Mouse (Mus musculus) macrophage (primary cell): Measurements from ENCODE around the gene Gnai2. TPM values are rescaled to one million over a fixed set of nuclear protein-coding genes. Genes with fewer than 3 reads are reported as not detected.
"Not testable (repeated sequence)": the region's sequence is repeated elsewhere in the genome, so short reads cannot be mapped to it uniquely, and the experiment has no call there.

Experiments
- H3K27ac ChIP-seq: fragments of 350-480 bp; formaldehyde crosslinking; 2 replicates; pipeline ENCODE4 v1.9.0; 2021
- H3K36me3 ChIP-seq: fragments of 350-480 bp; formaldehyde crosslinking; 2 replicates; pipeline ENCODE4 v1.9.0; 2021; ENCODE audit errors: inconsistent target
- H3K4me3 ChIP-seq: fragments of 350-480 bp; formaldehyde crosslinking; 2 replicates; pipeline ENCODE4 v1.9.0; 2021; ENCODE audit errors: inconsistent target
- H3K79me2 ChIP-seq: fragments of 350-480 bp; formaldehyde crosslinking; 2 replicates; pipeline ENCODE4 v1.9.0; 2021; ENCODE audit errors: inconsistent target
- WGBS: methylation state at CpG from one replicate; pipeline ENCODE4 v1.1.7; 2026; ENCODE audit warnings: inconsistent platforms; ENCODE audit not compliant: missing documents; 5-methylcytosine and 5-hydroxymethylcytosine counted together
- polyA plus RNA-seq: library from polyadenylated mRNA; stranded (reverse); fragments of 250-400 nt; gene quantifications from 3 replicates; pipeline ENCODE4 v1.2.4, GENCODE M21; 2018; ENCODE audit warnings: inconsistent platforms
- total RNA-seq, 78 experiments: library from RNA; depleted of rRNA; stranded (reverse); fragments of 250-400 nt; gene quantifications; 1 replicate in 9 of 78; 2 replicates in 24 of 78; 3 replicates in 43 of 78; 4 replicates in 2 of 78; pipeline ENCODE4 v1.2.4; 2018; ENCODE audit warnings: inconsistent platforms in 56 of 78

The Gnai2 gene
- 100 to 1,000 TPM in 23 of 26 experiments, 10 to 100 TPM in 3; 71.0 to 453 (median 221) TPM for total RNA-seq (2018; cell fraction: chromatin; rRNA removed)
- total RNA-seq (2018; cell fraction: cytosol; rRNA removed) = 100 to 1,000 TPM; 541 to 697 (median 633) TPM
- 100 to 1,000 TPM; 118 to 431 (median 271) TPM for total RNA-seq (2018; cell fraction: nucleus; rRNA removed)
- 624 to 802 TPM (median 682 TPM) in 3 replicates for polyA plus RNA-seq

DNA sequence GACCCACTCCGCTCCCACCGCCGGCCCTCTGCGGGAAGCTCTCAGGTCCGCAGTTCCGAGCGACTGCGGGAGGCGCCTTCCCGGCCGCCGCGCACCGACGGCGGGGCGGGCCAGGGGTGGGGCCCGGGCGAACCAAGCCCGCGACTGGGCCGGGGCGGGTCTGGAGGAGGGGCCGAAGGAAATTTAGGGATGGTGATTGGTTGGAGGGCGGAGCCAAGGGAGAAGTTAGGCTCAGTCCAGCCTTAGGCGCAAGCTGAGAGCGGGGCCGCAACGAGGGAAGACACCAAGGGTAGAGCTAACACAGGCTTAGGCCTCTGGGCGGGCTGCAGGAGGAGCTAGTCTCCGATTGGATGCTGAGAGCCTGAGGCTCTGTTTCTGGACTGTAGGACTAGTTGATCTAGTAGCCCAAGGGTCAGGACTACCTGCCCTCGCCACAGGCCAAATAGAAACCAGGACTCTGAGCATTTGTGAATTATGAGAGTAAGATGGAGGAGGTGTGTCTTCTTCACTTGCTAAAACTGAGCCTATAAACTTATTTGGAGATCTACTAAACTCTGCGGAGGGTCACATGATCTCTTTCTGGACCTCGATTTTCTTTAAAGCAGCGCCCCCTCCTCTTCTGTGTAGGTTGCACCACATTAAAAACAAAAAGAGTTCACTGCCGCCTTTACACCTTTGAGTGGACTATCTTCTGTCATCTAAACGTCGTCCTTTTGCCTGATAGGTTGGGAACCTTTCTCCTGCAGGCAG lies at the start of gene Gnai2:
Gnai2 (minus strand) TSS at position 89 of the 750 bp plus-strand sequence.
- Histone ChIP-seq H3K4me3 (peak within 1 kb of the TSS; percentile 99), H3K27ac (peak within 1 kb of the TSS; percentile 95), H3K36me3 (no peaks in the 10 kb centered on the region), H3K79me2 (peaks cover 46% of the 10 kb centered on the region)
- WGBS = 8% methylated on average over 14 of the region's 38 CpGs

DNA sequence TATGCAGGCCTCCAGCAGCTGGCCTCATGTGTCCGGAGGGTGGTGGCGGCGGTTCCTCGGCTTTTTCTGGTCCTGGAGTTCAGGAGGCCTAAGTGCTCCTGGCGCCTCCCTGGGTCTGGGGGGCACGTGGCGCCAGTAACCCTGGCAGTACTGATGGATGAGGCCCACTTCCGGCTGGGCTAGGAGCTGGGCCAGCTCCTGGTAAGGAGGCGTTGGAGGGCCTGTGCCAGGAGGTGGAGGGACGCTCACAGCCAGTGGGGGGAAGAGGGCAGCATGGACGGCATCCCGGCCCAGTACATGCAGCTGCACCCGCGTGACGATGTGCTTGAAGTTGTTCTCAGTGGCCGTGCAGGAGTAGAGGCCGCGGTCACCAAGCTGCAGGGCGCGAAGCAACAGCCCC lies 47.2 kb upstream of the Gnai2 start:
- Histone ChIP-seq H3K79me2 (no peaks in the 10 kb centered on the region), H3K4me3 (no peak overlapping the region), H3K27ac (no peak overlapping the region), H3K36me3 (no peaks in the 10 kb centered on the region)
- WGBS = 90% methylated on average over 20 of the region's 20 CpGs

DNA sequence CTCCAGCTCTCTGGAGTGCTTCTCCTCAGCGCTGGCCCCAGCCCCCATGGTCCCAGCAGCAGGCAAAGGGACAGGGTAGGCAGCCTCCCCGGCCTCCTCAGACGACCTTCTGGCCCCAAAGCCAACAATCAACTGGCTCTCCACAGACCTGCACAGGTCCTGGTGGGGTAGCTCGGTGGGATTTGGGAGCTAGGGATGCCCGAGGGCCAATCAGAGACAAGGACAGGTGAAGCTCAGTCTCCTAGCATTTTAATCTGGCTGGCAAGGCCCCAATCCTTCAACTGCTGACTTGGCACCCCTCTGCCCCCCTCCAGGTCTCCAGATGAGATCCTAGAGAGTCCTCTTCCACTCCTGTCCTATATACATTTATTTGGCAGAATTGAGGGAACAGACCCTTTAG lies 44.3 kb upstream of the Gnai2 start, which contains the start of gene Gnat1:
Gnat1 (minus strand) TSS at position 212 of the 400 bp plus-strand sequence.
- H3K27ac ChIP-seq = no peak within 1 kb of the TSS
- no peaks in the 10 kb centered on the region for H3K79me2 ChIP-seq
- no peak within 1 kb of the TSS for H3K4me3 ChIP-seq
- WGBS = 74% methylated on average over 5 of the region's 5 CpGs
- H3K36me3 ChIP-seq = no peaks in the 10 kb centered on the region

DNA sequence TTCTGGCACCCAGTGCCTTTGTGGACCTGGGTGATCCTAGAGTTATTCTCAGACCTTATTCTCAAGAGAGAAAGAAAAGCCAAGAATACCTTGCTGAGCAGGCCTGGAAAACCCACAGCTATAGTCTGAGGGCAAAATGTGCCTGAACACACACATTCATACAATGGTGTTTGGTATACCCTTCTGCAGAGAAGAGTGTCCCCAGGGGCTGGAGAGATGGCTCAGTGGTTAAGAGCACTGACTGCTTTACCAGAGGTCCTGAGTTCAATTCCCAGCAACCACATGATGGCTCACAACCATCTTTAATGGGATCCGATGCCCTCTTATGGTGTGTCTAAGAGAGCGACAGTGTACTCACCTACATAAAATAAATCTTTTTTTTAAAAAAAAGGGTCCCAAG lies 43.7 kb upstream of the Gnai2 start:
- Histone ChIP-seq H3K79me2 (no peaks in the 10 kb centered on the region), H3K27ac (no peak overlapping the region), H3K36me3 (no peaks in the 10 kb centered on the region), H3K4me3 (no peak overlapping the region)
- 100% methylated on average over 2 of the region's 2 CpGs for WGBS

DNA sequence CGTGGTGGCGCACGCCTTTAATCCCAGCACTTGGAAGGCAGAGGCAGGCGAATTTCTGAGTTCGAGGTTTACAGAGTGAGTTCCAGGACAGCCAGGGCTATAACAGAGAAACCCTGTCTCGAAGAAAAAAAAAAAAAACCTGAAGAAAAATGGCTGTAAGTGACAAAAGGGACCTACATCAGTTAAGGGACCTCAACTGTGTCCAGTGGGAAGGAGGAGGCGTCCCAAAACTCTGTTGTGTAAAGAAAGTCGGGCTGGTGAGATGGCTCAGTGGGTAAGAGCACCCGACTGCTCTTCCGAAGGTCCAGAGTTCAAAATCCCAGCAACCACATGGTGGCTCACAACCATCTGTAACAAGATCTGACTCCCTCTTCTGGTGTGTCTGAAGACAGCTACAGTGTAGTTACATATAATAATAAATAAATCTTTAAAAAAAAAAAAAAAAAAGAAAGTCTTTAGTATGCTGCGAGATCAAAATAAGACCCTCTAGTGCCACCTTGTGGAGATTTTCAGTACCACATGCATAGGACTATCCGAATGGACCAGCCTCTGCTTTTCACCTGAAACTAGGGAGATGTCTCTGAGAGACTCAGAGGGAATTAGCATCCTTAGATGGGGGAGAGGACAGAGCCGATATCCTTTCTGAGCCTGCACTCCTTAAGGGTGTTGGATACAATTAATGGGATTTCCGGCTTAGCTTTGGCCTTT lies 42.8 kb upstream of the Gnai2 start:
- H3K79me2 ChIP-seq, H3K4me3 ChIP-seq, H3K36me3 ChIP-seq, H3K27ac ChIP-seq: not testable (repeated sequence)
- WGBS = 40% methylated on average over 12 of the region's 14 CpGs

DNA sequence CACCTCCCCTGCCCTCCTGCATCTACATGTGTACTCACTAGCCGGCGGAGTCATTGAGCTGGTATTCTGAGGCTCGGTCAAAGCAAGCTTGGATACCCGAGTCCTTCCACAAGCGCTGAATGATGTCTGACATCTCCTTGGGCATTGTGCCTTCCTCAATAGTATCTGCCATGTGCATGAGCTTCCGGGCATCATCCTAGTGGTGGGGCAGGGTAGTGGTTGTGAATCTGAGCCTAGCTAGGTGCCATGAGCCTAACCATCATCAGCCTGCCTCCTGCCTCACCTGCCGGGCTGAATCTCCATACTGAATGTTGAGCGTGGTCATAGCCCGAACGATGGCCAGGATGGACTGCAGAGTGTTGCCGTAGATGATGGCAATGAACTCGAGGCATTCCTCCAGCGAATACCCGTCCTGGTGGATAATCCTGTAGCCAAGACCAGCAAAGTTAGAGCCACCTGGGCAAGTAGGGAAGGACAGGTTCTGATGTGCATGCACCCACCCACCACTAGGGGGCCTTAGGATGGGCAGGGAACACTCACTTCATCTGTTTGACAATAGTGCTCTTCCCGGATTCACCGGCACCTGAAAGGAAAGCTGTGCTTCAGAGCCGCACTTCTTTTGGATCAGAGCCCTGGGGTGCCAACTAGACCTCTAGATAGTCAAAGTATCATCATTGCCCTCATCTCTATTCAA lies 42.1 kb upstream of the Gnai2 start:
- WGBS = 26% methylated on average over 17 of the region's 17 CpGs
- no peak overlapping the region for H3K27ac ChIP-seq
- H3K36me3 ChIP-seq = no peaks in the 10 kb centered on the region
- no peak overlapping the region for H3K4me3 ChIP-seq
- H3K79me2 ChIP-seq = no peaks in the 10 kb centered on the region

DNA sequence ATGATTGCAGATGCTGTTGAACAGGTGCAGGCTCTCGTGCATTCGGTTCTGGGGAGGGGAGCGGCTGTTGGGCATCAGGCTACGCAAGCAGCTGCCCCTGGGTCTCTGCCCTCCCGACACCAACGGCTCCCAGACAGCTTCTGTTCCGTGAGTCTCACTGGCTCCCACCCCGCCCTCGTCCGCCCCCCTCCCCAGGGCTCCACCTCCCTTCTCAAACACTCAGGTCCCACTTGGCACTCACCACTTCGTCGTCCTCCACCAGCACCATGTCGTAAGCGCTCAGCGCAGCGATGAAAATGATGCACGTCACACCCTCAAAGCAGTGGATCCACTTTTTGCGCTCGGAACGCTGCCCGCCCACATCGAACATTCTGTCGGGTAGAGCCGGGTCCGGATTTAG lies 41.1 kb upstream of the Gnai2 start:
- Histone ChIP-seq H3K79me2 (no peaks in the 10 kb centered on the region), H3K36me3 (no peaks in the 10 kb centered on the region), H3K27ac (no peak overlapping the region), H3K4me3 (no peak overlapping the region)
- WGBS = 6% methylated on average over 24 of the region's 25 CpGs

DNA sequence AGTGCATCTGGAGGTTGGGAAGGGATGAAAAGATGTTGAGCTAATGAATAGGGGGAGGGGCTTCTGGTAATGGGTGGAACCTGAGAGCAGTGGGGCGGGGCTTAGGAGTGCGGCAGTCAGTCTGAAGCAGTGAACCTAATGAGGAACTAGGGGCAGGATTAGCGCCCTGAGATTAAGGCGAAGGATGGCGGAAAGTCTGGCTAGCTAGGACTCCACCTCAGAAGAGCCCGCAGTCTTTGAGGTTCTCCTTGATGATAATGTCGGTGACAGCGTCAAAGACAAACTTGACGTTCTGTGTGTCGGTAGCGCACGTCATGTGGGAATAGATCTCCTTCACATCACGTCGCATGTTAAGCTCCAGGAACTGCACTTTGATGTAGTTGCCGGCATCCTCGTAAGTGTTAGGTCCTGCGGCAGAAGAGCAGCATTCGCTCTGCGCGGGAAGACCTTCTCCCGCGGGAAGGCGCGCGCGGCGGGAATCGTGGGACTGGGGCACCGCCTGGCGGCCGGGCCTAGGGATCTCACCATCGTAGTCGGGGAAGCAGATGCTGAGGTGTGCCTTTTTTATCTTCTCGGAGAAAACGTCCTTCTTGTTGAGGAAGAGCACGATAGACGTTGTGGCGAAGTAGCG lies 40.6 kb upstream of the Gnai2 start:
- no peak overlapping the region for H3K4me3 ChIP-seq
- H3K79me2 ChIP-seq = no peaks in the 10 kb centered on the region
- WGBS = under 1% methylated on average over 39 of the region's 39 CpGs
- H3K36me3 ChIP-seq = no peaks in the 10 kb centered on the region
- H3K27ac ChIP-seq = no peak overlapping the region

DNA sequence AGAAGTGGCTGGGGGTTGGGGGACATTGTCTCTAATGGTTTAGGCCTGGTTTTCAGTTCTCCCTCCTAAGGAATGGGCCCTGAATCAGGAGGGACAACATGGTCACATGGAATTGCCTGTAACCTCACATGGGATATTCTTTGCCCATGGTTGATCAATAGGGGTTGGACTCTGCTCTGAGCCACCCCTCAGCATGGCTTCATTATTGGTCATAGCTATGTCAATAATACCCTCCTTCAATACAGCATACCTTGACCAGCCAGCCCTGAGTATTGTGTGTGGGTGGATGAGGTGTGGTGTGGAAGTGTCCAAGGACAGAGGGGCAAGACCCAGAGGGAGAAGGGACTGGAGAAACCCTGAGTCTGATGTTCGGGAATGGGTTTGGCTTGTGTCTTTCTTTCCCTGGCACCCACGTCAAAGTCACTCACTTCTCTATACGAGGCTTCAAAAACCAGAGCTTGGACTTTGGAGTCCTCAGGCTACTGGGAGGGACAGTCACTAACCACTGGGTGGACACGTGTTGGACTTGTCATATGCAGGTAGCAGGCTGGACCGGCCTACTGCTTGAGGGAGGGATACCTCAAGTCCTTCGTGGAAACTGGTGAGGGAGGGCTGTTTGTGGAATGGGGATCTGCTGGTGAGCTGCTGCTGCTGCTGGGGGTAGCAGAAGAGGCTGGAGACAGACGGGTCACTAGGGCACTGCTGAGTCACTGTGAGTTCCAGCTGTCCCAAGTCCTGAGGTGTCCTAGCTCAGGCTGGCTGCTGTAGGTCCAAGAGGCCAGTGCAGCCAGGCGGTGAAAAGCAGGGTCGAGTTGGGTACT lies 39.7 kb upstream of the Gnai2 start:
- H3K36me3 ChIP-seq = no peaks in the 10 kb centered on the region
- H3K4me3 ChIP-seq = no peak overlapping the region
- H3K79me2 ChIP-seq = no peaks in the 10 kb centered on the region
- 85% methylated on average over 9 of the region's 9 CpGs for WGBS
- no peak overlapping the region for H3K27ac ChIP-seq

DNA sequence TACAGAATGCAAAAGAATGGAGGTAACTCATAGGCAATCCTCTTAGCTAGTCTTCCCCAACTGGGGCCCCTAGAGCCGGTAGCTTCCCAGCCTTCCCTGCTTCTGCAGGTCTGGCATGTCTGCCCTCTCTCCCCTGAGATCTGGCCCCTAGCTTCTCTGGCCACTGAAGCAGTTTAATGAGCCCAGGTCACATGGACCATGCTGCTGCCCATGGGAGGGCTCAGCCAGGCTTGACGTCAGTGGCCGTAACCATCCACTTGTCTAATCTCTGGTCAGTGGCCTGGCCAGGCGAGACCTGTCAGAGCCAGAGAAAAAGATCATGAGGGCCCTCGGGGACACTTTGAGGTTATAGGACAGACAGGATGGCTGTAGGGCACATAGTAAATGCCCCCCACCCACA lies 35.1 kb upstream of the Gnai2 start:
- no peaks in the 10 kb centered on the region for H3K79me2 ChIP-seq
- no peaks in the 10 kb centered on the region for H3K36me3 ChIP-seq
- WGBS = 93% methylated on average over 5 of the region's 5 CpGs
- H3K4me3 ChIP-seq = no peak overlapping the region
- H3K27ac ChIP-seq = no peak overlapping the region

DNA sequence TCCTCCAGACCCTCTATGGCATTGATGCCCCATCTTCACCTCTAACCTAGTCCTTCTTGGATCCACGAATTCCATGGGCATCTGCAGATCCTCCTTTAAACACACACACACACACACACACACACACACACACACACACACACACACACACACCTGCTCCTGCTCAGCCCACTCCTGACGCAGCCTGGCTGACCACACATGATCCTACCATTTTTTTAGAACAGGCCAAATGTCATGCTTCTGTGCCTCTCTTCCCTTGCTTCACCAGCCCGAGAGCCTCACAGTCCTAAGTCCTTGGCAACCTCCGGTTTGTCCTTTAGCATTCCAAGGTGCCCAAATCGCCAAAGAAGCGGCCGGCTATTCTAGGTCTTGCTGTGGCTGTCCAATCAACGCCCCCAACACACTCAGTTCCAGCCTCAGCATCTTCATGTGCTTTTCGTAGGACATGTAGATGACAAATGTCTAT lies 34.3 kb upstream of the Gnai2 start, which contains the start of gene Slc38a3:
Slc38a3 (minus strand) TSS at position 51 of the 466 bp plus-strand sequence.
- Histone ChIP-seq H3K27ac (no peak within 1 kb of the TSS), H3K79me2 (no peaks in the 10 kb centered on the region), H3K4me3 (no peak within 1 kb of the TSS), H3K36me3 (no peaks in the 10 kb centered on the region)
- 89% methylated on average over 9 of the region's 9 CpGs for WGBS

DNA sequence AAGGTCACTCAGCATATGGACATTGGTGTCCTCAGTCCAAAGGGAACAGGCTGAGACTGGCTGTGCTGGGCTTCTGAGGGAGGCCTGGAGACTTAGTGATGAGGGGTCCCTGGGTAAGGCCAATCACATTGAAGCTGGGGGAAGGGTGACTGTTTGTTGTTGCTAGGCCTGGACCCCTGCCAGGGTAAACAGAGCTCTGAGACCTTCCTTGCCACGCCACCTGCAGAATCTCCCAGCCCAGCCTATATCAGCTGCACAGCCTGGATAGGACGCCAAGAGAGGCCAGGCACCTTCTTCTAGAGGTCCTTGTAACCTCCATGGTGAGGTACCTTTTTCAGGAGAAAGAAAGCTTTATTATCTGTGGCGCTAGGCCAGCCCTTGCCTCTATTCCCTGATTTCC lies 33.7 kb upstream of the Gnai2 start:
- Histone ChIP-seq H3K36me3 (no peaks in the 10 kb centered on the region), H3K4me3 (no peak overlapping the region), H3K27ac (no peak overlapping the region), H3K79me2 (no peaks in the 10 kb centered on the region)
- WGBS = 90% methylated on average over 3 of the region's 3 CpGs

DNA sequence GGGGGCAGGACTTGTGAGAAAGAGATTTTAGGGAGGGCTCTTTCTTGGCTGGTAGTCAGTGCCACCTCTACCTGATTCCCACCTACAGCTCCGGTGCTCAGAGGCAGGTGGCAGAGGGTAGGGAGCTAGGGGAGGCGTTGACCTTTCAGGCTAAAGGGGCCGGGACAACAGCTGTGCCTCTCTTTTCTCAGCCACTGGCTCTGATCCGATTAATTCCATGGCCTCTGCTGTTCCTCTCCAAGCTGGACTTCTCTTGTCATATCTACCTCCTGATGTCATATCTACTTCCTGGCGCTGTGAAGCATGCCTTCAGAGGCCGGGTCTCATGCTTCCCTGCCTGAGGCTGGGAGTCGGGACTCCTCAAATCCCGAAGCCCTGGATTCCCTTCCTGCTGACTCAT lies 32.8 kb upstream of the Gnai2 start:
- Histone ChIP-seq H3K27ac (no peak overlapping the region), H3K4me3 (no peak overlapping the region), H3K79me2 (no peaks in the 10 kb centered on the region), H3K36me3 (no peaks in the 10 kb centered on the region)
- 72% methylated on average over 8 of the region's 8 CpGs for WGBS
